Mouse (Mus musculus) heart, postnatal 0 days (tissue): ENCODE results near the gene Mymx. TPM values are rescaled to one million over a fixed set of nuclear protein-coding genes. Genes with fewer than 3 reads are reported as not detected.

Experiments used
- ATAC-seq: fragments of 200-750 bp; cut with Nextera tagmentation; 2 replicates; pipeline ENCODE4 v1.8.0; 2017; ENCODE audit warnings: low read depth, moderate number of reproducible peaks, moderate library complexity; ENCODE audit not compliant: insufficient read depth
- DNase-seq: peaks from one replicate; pipeline ENCODE4 v3.0.0-alpha.2; 2016; ENCODE audit warnings: low spot score
- H3K27ac ChIP-seq: fragments of 300-500 bp; sonication (generic); 2 replicates; pipeline ENCODE4 v1.5.1; 2014; ENCODE audit warnings: low read depth, mild to moderate bottlenecking
- H3K27me3 ChIP-seq: fragments of 300-500 bp; sonication (generic); 2 replicates; pipeline ENCODE4 v1.6.1; 2014; ENCODE audit warnings: low read length, mixed read lengths; ENCODE audit not compliant: control insufficient read depth, insufficient read depth
- H3K36me3 ChIP-seq: fragments of 300-500 bp; sonication (generic); replicated peaks from 2 replicates; pipeline ENCODE4 v1.6.1; 2014; ENCODE audit warnings: low read length, mixed read lengths; ENCODE audit not compliant: control insufficient read depth, insufficient read depth
- H3K4me1 ChIP-seq: fragments of 300-500 bp; sonication (generic); 2 replicates; pipeline ENCODE4 v1.6.1; 2014; ENCODE audit warnings: antibody characterized with exemption; ENCODE audit not compliant: control insufficient read depth, insufficient read depth
- H3K4me2 ChIP-seq: fragments of 300-500 bp; sonication (generic); 2 replicates; pipeline ENCODE4 v1.6.1; 2014; ENCODE audit warnings: low read depth, mild to moderate bottlenecking, low read length, moderate library complexity
- H3K4me3 ChIP-seq: fragments of 300-500 bp; sonication (generic); 2 replicates; pipeline ENCODE4 v1.5.1; 2014; ENCODE audit warnings: low read depth, low read length
- H3K9ac ChIP-seq: fragments of 300-500 bp; sonication (generic); replicated peaks from 2 replicates; pipeline ENCODE4 v1.6.1; 2014; ENCODE audit warnings: low read depth, low read length, mixed read lengths
- H3K9me3 ChIP-seq: fragments of 300-500 bp; sonication (generic); replicated peaks from 2 replicates; pipeline ENCODE4 v1.6.1; 2016; ENCODE audit warnings: low read length; ENCODE audit not compliant: control insufficient read depth
- CTCF ChIP-seq: IDR thresholded peaks from 2 replicates; pipeline ENCODE4 v1.5.1; 2016; ENCODE audit warnings: antibody characterized with exemption, control low read depth, low read depth
- EP300 ChIP-seq: IDR thresholded peaks from 2 replicates; pipeline ENCODE4 v1.6.1; 2016; ENCODE audit warnings: antibody characterized with exemption, low read depth
- WGBS: fragments of 180-500 bp; shearing (Covaris S2); extraction: QIAGEN DNeasy Blood & Tissue Kit; methylation state at CpG from one replicate; pipeline ENCODE4 v1.1.7; 2014; 5-methylcytosine and 5-hydroxymethylcytosine counted together
- polyA plus RNA-seq: library from polyadenylated mRNA; unstranded; fragments of >200 nt; fragmentation: Nextera tagmentation; extraction: Ambion mirVana; gene quantifications from 2 replicates; pipeline ENCODE4 v1.2.1, GENCODE M21; 2015
- total RNA-seq: library from RNA; depleted of rRNA; stranded (reverse); fragments of >200 nt; gene quantifications from 2 replicates; pipeline ENCODE4 v1.2.3, GENCODE M21; 2014; ENCODE audit warnings: low replicate concordance; rRNA removed

The Mymx gene
- total and polyA plus RNA-seq, 2 experiments from 2014 or later, result not detected

DNA sequence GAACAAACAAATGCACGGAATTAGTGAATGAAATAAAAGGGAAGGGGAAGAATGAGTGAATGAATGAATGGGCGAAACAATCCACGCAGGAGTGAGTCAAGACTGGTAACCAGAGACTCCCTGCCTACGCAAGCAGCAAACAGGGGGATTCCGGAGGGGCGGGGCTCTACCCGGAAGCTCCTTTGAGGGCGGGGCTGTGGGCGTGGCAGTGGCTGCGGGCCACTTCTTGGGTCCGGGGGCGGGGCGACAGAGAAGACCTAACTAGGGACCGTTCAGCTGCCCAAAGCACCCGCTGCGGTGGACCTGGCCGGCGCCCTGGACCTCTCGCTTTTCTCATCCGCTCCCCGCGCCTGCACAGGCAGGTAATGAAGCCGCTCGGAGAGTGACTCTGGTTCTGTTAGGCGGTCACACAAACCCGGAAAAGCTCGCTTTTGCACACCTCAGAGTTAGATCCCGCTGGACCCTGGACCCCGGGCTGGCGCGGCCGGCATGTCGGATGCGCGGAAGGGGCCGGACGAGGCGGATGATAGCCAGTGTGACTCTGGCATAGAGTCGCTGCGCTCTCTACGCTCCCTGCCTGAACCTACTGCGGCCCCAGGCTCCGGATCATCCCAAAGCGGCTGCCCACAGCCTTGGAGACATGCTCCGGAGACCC is 46.3 kb downstream of the Mymx start, which contains the start of gene Nfkbie:
Nfkbie (plus strand) TSS at position 252 of the 655 bp plus-strand sequence.
- H3K27ac ChIP-seq, result peak within 1 kb of the TSS; percentile 32; the same call in 1 of the 2 replicates
- peaks cover 22% of the 10 kb centered on the region for H3K27me3 ChIP-seq

DNA sequence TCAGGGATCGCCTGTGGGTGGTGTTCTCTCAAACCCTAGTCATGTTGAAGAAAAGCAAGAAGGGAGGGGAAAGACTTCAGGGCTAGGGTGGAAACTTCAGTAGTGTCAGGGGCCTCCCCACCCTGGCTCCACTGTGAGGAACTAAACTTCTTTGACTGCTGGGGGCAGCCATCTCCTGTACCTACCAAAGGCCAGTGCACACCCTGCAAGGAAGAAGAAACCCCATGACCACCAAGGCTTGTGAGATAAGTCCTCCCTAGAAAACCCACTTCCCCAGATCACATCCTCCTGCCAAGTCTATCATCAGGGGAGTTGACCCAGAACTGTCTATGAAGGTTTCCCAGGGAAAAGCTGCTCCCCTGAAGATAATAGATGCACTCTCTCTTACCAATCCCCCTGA is 47.5 kb downstream of the Mymx start:
- H3K4me1 ChIP-seq, result peaks cover 9% of the 10 kb centered on the region; the same call in 1 of the 2 replicates
- H3K4me3 ChIP-seq, result no peak overlapping the region
- no peak overlapping the region for H3K9ac ChIP-seq
- H3K27ac ChIP-seq, result no peak overlapping the region
- no peak for DNase-seq
- TF ChIP-seq CTCF (no peak), EP300 (no peak)
- ATAC-seq, result no peak
- H3K4me2 ChIP-seq, result no peak overlapping the region
- 32% methylated on average over 1 of the region's 1 CpGs for WGBS
- no peaks in the 10 kb centered on the region for H3K9me3 ChIP-seq
- peaks cover 32% of the 10 kb centered on the region for H3K27me3 ChIP-seq
- H3K36me3 ChIP-seq, result no peaks in the 10 kb centered on the region

More for the DNA sequence above, 46.3 kb downstream of the Mymx start, which contains the start of gene Nfkbie:
- Histone ChIP-seq H3K4me1 (peaks cover 5% of the 10 kb centered on the region; the same call in 1 of the 2 replicates), H3K9ac (peak within 1 kb of the TSS; percentile 51), H3K9me3 (no peaks in the 10 kb centered on the region), H3K4me3 (peak within 1 kb of the TSS; percentile 71), H3K36me3 (no peaks in the 10 kb centered on the region), H3K4me2 (peak within 1 kb of the TSS; percentile 93)
- WGBS, result 2% methylated on average over 42 of the region's 45 CpGs
- peak; percentile 87 for ATAC-seq
- no peak for TF ChIP-seq CTCF
- TF ChIP-seq EP300, result no peak
- DNase-seq, result peak; percentile 90

DNA sequence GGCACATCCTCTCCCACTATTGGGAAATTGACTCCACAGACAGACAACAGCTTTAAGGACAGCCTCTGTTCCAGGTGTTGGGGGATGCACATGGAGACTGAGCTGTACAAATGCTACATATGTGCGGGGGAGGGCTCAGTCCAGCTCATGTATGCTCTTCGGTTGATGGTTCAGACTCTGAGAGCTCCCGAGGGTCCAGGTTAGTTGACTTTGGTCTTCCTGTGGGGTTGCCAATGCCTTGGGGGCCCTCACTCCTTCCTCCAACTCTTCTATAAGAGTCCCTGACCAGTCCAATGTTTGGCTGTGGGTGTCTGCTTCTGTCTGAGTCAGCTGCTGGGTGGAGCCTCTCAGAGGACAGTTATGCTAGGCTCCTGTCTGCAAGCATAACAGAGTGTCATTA is 48.8 kb downstream of the Mymx start:
- H3K27me3 ChIP-seq, result peaks cover 46% of the 10 kb centered on the region
- peaks cover 16% of the 10 kb centered on the region; the same call in 1 of the 2 replicates for H3K4me1 ChIP-seq
- no peaks in the 10 kb centered on the region for H3K9me3 ChIP-seq
- H3K27ac ChIP-seq, result no peak overlapping the region
- no peaks in the 10 kb centered on the region for H3K36me3 ChIP-seq
- DNase-seq (no peak), ATAC-seq (no peak)
- TF ChIP-seq EP300, result no peak
- no peak for TF ChIP-seq CTCF
- H3K4me2 ChIP-seq, result no peak overlapping the region
- 68% methylated on average over 3 of the region's 3 CpGs for WGBS
- H3K9ac ChIP-seq, result no peak overlapping the region
- H3K4me3 ChIP-seq, result no peak overlapping the region

DNA sequence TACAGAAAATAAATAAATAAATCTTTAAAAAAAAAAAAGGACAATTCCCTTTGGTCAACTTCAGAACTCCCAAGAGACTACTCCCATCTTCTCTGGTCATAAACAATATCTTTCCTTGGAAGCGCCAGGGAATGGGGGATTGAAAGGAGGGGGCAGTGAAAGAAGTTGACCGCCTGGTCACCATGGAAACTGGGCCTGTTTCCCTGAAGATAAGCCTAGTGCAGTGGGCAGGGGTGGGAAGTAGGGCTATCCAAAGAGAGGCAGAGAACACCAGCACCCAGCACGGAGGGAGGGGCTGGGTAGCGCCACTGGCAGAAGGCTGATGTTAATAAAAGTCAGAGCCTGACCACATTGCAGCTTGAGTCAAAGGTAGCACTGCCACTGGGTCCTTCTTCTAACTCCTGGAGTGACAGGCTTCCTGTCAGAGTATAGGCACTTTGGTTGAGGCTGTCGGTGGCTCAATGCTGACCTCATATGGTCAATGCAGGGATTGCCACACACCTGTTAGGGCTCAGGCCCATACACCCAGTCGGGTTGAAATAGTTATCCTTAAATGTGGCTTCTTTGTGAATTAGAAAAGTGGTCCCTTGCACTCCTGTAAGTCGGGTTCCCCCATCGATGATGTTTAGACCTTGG is 50.0 kb downstream of the Mymx start:
- no peak for TF ChIP-seq EP300
- peak; percentile 88 for TF ChIP-seq CTCF
- H3K4me2 ChIP-seq, result no peak overlapping the region
- no peaks in the 10 kb centered on the region for H3K9me3 ChIP-seq
- H3K4me3 ChIP-seq, result no peak overlapping the region
- WGBS, result 4% methylated on average over 8 of the region's 8 CpGs
- ATAC-seq, result peak; percentile 52; the same call in 1 of the 2 replicates
- no peak overlapping the region for H3K27ac ChIP-seq
- no peaks in the 10 kb centered on the region for H3K36me3 ChIP-seq
- peaks cover 16% of the 10 kb centered on the region; the same call in 1 of the 2 replicates for H3K4me1 ChIP-seq
- H3K9ac ChIP-seq, result no peak overlapping the region
- peak; percentile 68 for DNase-seq
- H3K27me3 ChIP-seq, result peaks cover 52% of the 10 kb centered on the region

DNA sequence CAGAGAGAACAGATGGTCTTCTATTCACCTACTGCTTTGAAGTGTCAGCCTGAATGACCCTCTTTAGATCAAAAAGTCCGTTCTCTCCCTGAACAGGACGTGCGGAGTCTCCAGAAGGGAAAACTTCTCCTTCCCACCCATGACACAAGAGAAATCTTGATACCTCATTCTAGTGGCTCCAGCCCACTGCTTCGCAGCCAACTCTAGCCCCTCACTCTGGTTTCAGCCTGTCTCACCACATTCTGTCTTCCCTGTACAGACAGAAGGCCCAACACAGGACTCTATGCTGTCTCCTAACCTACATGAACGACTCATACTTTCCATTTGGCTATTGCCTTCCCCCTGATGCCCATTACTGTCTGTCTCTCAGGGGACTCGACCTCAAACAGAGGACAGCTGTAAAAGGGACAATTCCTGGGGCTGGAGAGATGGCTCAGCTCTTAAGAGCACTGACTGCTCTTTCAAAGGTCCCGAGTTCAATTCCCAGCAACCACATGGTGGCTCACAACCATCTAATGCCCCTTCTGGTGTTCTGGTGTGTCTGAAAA is 50.6 kb downstream of the Mymx start:
- H3K9ac ChIP-seq, result no peak overlapping the region

More for the DNA sequence above, 50.6 kb downstream of the Mymx start:
- DNase-seq, result no peak
- no peak for ATAC-seq
- peaks cover 16% of the 10 kb centered on the region; the same call in 1 of the 2 replicates for H3K4me1 ChIP-seq
- no peak for TF ChIP-seq EP300
- no peak for TF ChIP-seq CTCF
- no peak overlapping the region for H3K4me2 ChIP-seq
- 63% methylated on average over 7 of the region's 7 CpGs for WGBS
- no peaks in the 10 kb centered on the region for H3K9me3 ChIP-seq
- no peaks in the 10 kb centered on the region for H3K36me3 ChIP-seq
- no peak overlapping the region for H3K4me3 ChIP-seq
- H3K27me3 ChIP-seq, result peaks cover 52% of the 10 kb centered on the region
- H3K27ac ChIP-seq, result no peak overlapping the region

Other genes starting within 250 kb of the Mymx start
- gene Cdc5l, start 168.4 kb downstream of the Mymx start, total RNA-seq, result 16.5 and 19.6 TPM in 2 replicates
- gene Cdc5l, start 168.4 kb downstream of the Mymx start, polyA plus RNA-seq, result 31.5 and 35.8 TPM in 2 replicates
- gene Spats1, start 126.7 kb downstream of the Mymx start, total RNA-seq, result not detected in 2 replicates
- gene Spats1, start 126.7 kb downstream of the Mymx start, polyA plus RNA-seq, result 1.0 TPM in 2 replicates
- 25.6 and 33.7 TPM in 2 replicates for gene Aars2, start 95.3 kb downstream of the Mymx start, total RNA-seq
- 13.9 and 15.0 TPM in 2 replicates for gene Aars2, start 95.3 kb downstream of the Mymx start, polyA plus RNA-seq
- not detected in 2 replicates for gene Tcte1, start 78.7 kb downstream of the Mymx start, total RNA-seq
- 0.11 TPM in 1 of 2 replicates, not detected in the other for gene Tcte1, start 78.7 kb downstream of the Mymx start, polyA plus RNA-seq
- gene Tmem151b, start 52.4 kb downstream of the Mymx start, total RNA-seq, result 0.73 and 0.95 TPM in 2 replicates
- 0.04 and 0.16 TPM in 2 replicates for gene Tmem151b, start 52.4 kb downstream of the Mymx start, polyA plus RNA-seq
- gene Nfkbie, start 46.4 kb downstream of the Mymx start, total RNA-seq, result 1.2 and 3.0 TPM in 2 replicates
- gene Nfkbie, start 46.4 kb downstream of the Mymx start, polyA plus RNA-seq, result 1.7 and 1.9 TPM in 2 replicates
- 87.8 and 137 TPM in 2 replicates for gene Slc35b2, start 38.2 kb downstream of the Mymx start, total RNA-seq
- 64.8 and 68.3 TPM in 2 replicates for gene Slc35b2, start 38.2 kb downstream of the Mymx start, polyA plus RNA-seq
- gene Hsp90ab1, start 28.8 kb downstream of the Mymx start, total RNA-seq, result 716 and 846 TPM in 2 replicates
- gene Hsp90ab1, start 28.8 kb downstream of the Mymx start, polyA plus RNA-seq, result 756 and 767 TPM in 2 replicates
- 236 and 368 TPM in 2 replicates for gene Slc29a1, start 2.5 kb downstream of the Mymx start, total RNA-seq
- 105 and 107 TPM in 2 replicates for gene Slc29a1, start 2.5 kb downstream of the Mymx start, polyA plus RNA-seq
- 0.43 and 0.76 TPM in 2 replicates for gene Capn11, start 57.2 kb upstream of the Mymx start, total RNA-seq
- gene Capn11, start 57.2 kb upstream of the Mymx start, polyA plus RNA-seq, result not detected in 2 replicates
- gene Mrpl14, start 84.2 kb upstream of the Mymx start, total RNA-seq, result 34.7 and 98.0 TPM in 2 replicates
- gene Mrpl14, start 84.2 kb upstream of the Mymx start, polyA plus RNA-seq, result 152 and 162 TPM in 2 replicates
- 79.1 and 81.5 TPM in 2 replicates for gene Tmem63b, start 84.8 kb upstream of the Mymx start, total RNA-seq
- 45.9 and 53.2 TPM in 2 replicates for gene Tmem63b, start 84.8 kb upstream of the Mymx start, polyA plus RNA-seq
- not detected in 2 replicates for gene 1600014C23Rik, start 131.7 kb upstream of the Mymx start, total RNA-seq
- 0.25 TPM in 1 of 2 replicates, not detected in the other for gene 1600014C23Rik, start 131.7 kb upstream of the Mymx start, polyA plus RNA-seq